Comparison of ENCODE assay signal across 18 mouse cellular contexts in genomic region chr6:49733191-49733590, GRCm38 (mm10).
"Had no signal": no experiment of that assay in that cellular context is flagged by ENCODE, and none has a peak within 500 bp of the region (broad histone marks: within the 10 kb centered on the region; RNA-seq: fewer than 3 reads in every experiment).

No protein-coding gene starts in this region.

- DNase-seq: kidney, postnatal 4 days; liver; liver, embryonic 13.5 days; liver, postnatal 0 days; lung, postnatal 14 days; retina, postnatal 1 day; right cerebral cortex, postnatal 4 days; spleen, adult 18-20 months; thymus, adult 2 months; thymus, postnatal 25 days had no signal

- H3K27ac ChIP-seq: layer of hippocampus, adult 2 months; limb, embryonic 12.5 days; liver, embryonic 13.5 days; lung, embryonic 15.5 days; macrophage; neural tube, embryonic 13.5 days had no signal

- H3K9ac ChIP-seq: limb, embryonic 12.5 days; liver, embryonic 13.5 days; liver, postnatal 0 days; lung, embryonic 15.5 days; neural tube, embryonic 13.5 days had no signal

- H3K27me3 ChIP-seq: limb, embryonic 12.5 days; liver, embryonic 13.5 days; lung, embryonic 15.5 days; megakaryocyte, embryonic 14.5 days; neural tube, embryonic 13.5 days had no signal

- H3K4me3 ChIP-seq: layer of hippocampus, adult 2 months; limb, embryonic 12.5 days; liver, embryonic 13.5 days; lung, embryonic 15.5 days; megakaryocyte, embryonic 14.5 days; neural tube, embryonic 13.5 days had no signal

- H3K36me3 ChIP-seq: limb, embryonic 12.5 days; liver, embryonic 13.5 days; lung, embryonic 15.5 days; neural tube, embryonic 13.5 days had no signal

- H3K9me3 ChIP-seq: limb, embryonic 12.5 days; liver, embryonic 13.5 days; lung, embryonic 15.5 days had no signal

- H3K4me2 ChIP-seq: limb, embryonic 12.5 days; liver, embryonic 13.5 days; lung, embryonic 15.5 days; midbrain, embryonic 11.5 days; neural tube, embryonic 13.5 days had no signal

- H3K4me1 ChIP-seq: limb, embryonic 12.5 days; liver, embryonic 13.5 days; lung, embryonic 15.5 days; neural tube, embryonic 13.5 days had no signal

- ATAC-seq: liver, postnatal 0 days; midbrain, embryonic 16.5 days had no signal
